Mouse (Mus musculus) small intestine, adult 2 months (tissue): ENCODE data around the gene Pnma1. TPM values are rescaled to one million over a fixed set of nuclear protein-coding genes. Genes with fewer than 3 reads are reported as not detected.

Experiments
- H3K27ac ChIP-seq: fragments of 200-500 bp; 2 replicates; pipeline ENCODE4 v1.5.1; 2012; ENCODE audit warnings: low read depth, low read length, control low read depth, inconsistent platforms; ENCODE audit not compliant: insufficient read depth
- H3K27me3 ChIP-seq: fragments of 200-500 bp; 2 replicates; pipeline ENCODE4 v1.6.1; 2012; ENCODE audit warnings: mild to moderate bottlenecking, moderate library complexity, low read length, inconsistent platforms; ENCODE audit not compliant: control insufficient read depth, insufficient read depth
- H3K36me3 ChIP-seq: fragments of 200-500 bp; 2 replicates; pipeline ENCODE4 v1.6.1; 2012; ENCODE audit warnings: mild to moderate bottlenecking, low read length, control low read depth, inconsistent platforms; ENCODE audit not compliant: control insufficient read depth, insufficient read depth
- H3K4me1 ChIP-seq: fragments of 200-500 bp; 2 replicates; pipeline ENCODE4 v1.6.1; 2012; ENCODE audit warnings: low read length, inconsistent platforms, mixed read lengths; ENCODE audit not compliant: control insufficient read depth, insufficient read depth, insufficient read length
- H3K4me3 ChIP-seq: fragments of 200-500 bp; 2 replicates; pipeline ENCODE4 v1.5.1; 2012; ENCODE audit warnings: low read depth, mild to moderate bottlenecking, control low read depth, inconsistent platforms, low read length, moderate library complexity
- CTCF ChIP-seq: fragments of 200-500 bp; IDR thresholded peaks from 2 replicates; pipeline ENCODE4 v1.5.1; 2012; ENCODE audit warnings: low read depth, mild to moderate bottlenecking, control low read depth, inconsistent platforms, low read length, moderate library complexity, mixed read lengths; ENCODE audit not compliant: insufficient replicate concordance, insufficient read length; ENCODE audit errors: extremely low read depth
- POLR2A ChIP-seq: fragments of 200-500 bp; IDR thresholded peaks from 2 replicates; pipeline ENCODE4 v1.6.1; 2012; ENCODE audit warnings: low read depth, mild to moderate bottlenecking, control low read depth, inconsistent platforms, low read length, moderate library complexity
- WGBS: fragments of 180-500 bp; shearing (Covaris S2); methylation state at CpG from one replicate; pipeline ENCODE4 v1.1.7; 2018; 5-methylcytosine and 5-hydroxymethylcytosine counted together
- polyA plus RNA-seq: library from polyadenylated mRNA; depleted of rRNA; stranded (reverse); fragments of >200 nt; gene quantifications from 2 replicates; pipeline ENCODE4 v1.2.3, GENCODE M21; 2012

Gene Pnma1
- polyA plus RNA-seq, 1 experiment: 0.33 TPM

- Histone ChIP-seq H3K4me3 (no peak overlapping the region), H3K27ac (no peak overlapping the region), H3K27me3 (no peaks in the 10 kb centered on the region), H3K4me1 (peaks cover 5% of the 10 kb centered on the region), H3K36me3 (peaks cover 59% of the 10 kb centered on the region)
- no peak for TF ChIP-seq POLR2A
- TF ChIP-seq CTCF: peak; percentile 85; the same call in 1 of the 2 replicates
- 76% methylated on average over 14 of the region's 14 CpGs for WGBS
These were observed 13.5 kb upstream of the Pnma1 start for GRCm38 (mm10) chr12:84161616-84162433.

DNA sequence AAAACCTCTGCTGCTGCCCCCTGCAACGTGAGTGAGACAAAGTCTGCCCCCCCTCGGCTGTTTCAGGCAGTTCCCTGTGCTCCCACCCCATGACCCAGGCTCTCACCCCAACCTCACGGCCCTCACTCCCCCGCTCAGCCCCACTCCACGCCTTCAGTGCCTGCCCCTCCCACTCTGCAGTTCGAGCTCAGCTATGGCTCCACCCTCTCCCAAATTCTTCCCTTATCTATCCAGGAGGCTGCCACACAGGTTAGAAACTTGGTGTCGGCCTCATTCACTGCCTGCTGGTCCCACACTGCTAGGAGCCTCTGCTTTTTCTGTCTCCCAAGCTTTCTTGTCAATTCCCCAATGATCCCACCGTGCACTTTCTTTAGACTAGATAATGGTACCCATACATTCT lies 12.8 kb upstream of the Pnma1 start:
- TF ChIP-seq CTCF: no peak
- TF ChIP-seq POLR2A: no peak
- H3K4me1 ChIP-seq: peaks cover 5% of the 10 kb centered on the region
- peaks cover 67% of the 10 kb centered on the region for H3K36me3 ChIP-seq
- no peaks in the 10 kb centered on the region for H3K27me3 ChIP-seq
- WGBS: 56% methylated on average over 8 of the region's 8 CpGs
- H3K27ac ChIP-seq: no peak overlapping the region
- H3K4me3 ChIP-seq: no peak overlapping the region

- TF ChIP-seq POLR2A: no peak
- TF ChIP-seq CTCF: no peak
- no peaks in the 10 kb centered on the region for H3K27me3 ChIP-seq
- peaks cover 5% of the 10 kb centered on the region for H3K4me1 ChIP-seq
- no peak overlapping the region for H3K4me3 ChIP-seq
- no peak overlapping the region for H3K27ac ChIP-seq
- peaks cover 68% of the 10 kb centered on the region for H3K36me3 ChIP-seq
- 94% methylated on average over 8 of the region's 8 CpGs for WGBS
These were observed 12.2 kb upstream of the Pnma1 start for GRCm38 (mm10) chr12:84160491-84160890.

- Histone ChIP-seq H3K36me3 (peaks cover 80% of the 10 kb centered on the region), H3K27me3 (no peaks in the 10 kb centered on the region), H3K4me1 (peaks cover 6% of the 10 kb centered on the region; the same call in 1 of the 2 replicates), H3K27ac (no peak overlapping the region), H3K4me3 (no peak overlapping the region)
- 91% methylated on average over 14 of the region's 14 CpGs for WGBS
- no peak for TF ChIP-seq POLR2A
- TF ChIP-seq CTCF: no peak
These were observed 9.9 kb upstream of the Pnma1 start for GRCm38 (mm10) chr12:84158156-84158555.

GRCm38 (mm10) chr12:84156210-84156609 lies 7.9 kb upstream of the Pnma1 start:
- 95% methylated on average over 18 of the region's 18 CpGs for whole genome bisulfite sequencing
- peaks cover 6% of the 10 kb centered on the region for H3K4me1 ChIP-seq
- no peaks in the 10 kb centered on the region for H3K27me3 ChIP-seq
- no peak for TF ChIP-seq POLR2A
- TF ChIP-seq CTCF: no peak
- H3K27ac ChIP-seq: no peak overlapping the region
- H3K36me3 ChIP-seq: peaks cover 87% of the 10 kb centered on the region
- H3K4me3 ChIP-seq: no peak overlapping the region

DNA sequence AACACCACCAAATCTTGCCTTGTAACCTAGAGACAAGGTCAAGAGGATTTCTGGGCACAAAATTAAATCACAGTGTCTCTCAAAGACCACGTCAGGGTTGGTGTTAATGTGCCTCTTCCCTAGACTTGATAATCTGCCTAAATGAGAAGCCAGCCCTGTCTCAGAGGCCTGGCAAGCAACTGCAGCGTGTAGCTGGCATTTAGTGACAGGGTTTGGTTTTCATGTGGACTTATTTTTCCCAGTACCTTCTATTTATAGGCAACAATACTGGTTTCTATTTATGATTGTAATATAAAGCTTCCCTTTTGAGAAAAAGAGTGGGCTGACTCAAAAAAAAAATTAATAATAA lies 7.2 kb upstream of the Pnma1 start:
- Histone ChIP-seq H3K27me3 (no peaks in the 10 kb centered on the region), H3K27ac (no peak overlapping the region), H3K4me1 (peaks cover 8% of the 10 kb centered on the region), H3K36me3 (peaks cover 82% of the 10 kb centered on the region), H3K4me3 (no peak overlapping the region)
- 51% methylated on average over 2 of the region's 2 CpGs for WGBS
- no peak for TF ChIP-seq CTCF
- no peak for TF ChIP-seq POLR2A

DNA sequence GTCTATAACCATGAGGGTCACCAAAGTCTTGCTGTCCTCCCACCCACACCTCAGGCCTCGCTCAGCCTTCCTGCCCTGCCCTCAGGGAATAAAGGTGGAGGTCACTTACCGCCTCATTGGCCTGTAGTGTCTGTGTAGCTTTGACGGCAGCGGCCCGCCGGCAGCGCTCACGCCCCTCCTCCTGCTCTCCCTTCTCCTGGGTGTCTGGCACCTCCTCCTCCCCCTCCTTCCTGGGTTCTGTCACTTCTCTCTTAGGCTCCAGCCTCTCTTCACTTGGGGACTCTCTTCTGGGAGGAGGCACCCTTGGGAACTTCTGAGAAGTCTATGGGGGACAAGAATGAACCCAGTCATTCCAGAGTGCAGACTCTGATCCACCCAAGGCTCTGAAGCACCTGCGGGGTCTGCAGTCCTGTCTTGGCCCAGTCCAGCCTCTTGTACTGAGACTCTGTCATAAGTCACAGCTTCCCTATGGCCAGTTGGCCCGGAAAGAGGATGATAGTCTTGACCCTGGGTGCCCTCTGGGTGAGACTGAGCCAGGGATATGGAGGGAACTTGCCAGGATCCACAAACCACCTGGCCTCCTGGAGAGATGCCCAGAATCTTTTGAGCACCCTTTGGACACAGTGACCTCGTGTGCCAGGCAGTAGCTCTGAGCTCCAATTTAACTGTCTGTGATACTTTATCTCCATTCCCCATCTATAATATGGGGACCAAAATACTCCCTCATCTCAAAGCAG lies 6.7 kb upstream of the Pnma1 start:
- TF ChIP-seq CTCF: no peak
- TF ChIP-seq POLR2A: no peak

More for the DNA sequence above, 6.7 kb upstream of the Pnma1 start:
- no peak overlapping the region for H3K4me3 ChIP-seq
- H3K36me3 ChIP-seq: peaks cover 81% of the 10 kb centered on the region
- no peak overlapping the region for H3K27ac ChIP-seq
- H3K27me3 ChIP-seq: no peaks in the 10 kb centered on the region
- 57% methylated on average over 11 of the region's 11 CpGs for WGBS
- H3K4me1 ChIP-seq: peaks cover 8% of the 10 kb centered on the region
